In the genomic region with DNA sequence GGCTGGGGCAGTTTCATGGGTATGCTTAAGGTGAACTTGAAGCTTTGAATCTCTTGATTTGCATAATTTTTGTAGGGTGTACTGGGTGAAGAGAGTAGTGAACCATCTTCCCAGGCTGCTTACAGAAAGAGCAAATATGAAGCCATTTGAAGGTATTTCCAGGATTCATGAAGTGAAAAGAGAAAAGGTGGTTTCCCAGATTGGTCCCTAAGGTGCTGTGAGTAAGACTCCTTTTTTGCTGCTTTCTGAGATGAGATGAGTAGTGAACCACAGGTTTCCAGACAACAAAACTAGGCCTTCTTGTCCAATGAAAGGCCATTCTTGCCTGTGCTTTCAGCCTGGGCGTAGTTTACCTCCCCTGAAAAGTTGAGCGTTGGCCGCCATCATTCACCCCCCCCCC, we compare ENCODE assay signal across 26 mouse cellular contexts. TPM values are rescaled to one million over a fixed set of nuclear protein-coding genes. Genes with fewer than 3 reads are reported as not detected.
"Had no signal": no experiment of that assay in that cellular context is flagged by ENCODE, and none has a peak within 500 bp of the region (broad histone marks: within the 10 kb centered on the region; RNA-seq: fewer than 3 reads in every experiment).

No protein-coding gene starts in this region.

- H3K9me3 ChIP-seq: neural tube, embryonic 12.5 days; neural tube, embryonic 13.5 days; neural tube, embryonic 15.5 days; stomach, embryonic 15.5 days had no signal

- H3K9ac ChIP-seq: neural tube, embryonic 12.5 days; neural tube, embryonic 13.5 days; neural tube, embryonic 15.5 days; stomach, embryonic 15.5 days had no signal

- H3K36me3 ChIP-seq: neural tube, embryonic 12.5 days; neural tube, embryonic 13.5 days; neural tube, embryonic 15.5 days; stomach, embryonic 15.5 days had no signal

- H3K27me3 ChIP-seq: stomach, embryonic 15.5 days had no signal

- H3K4me1 ChIP-seq: stomach, embryonic 15.5 days had no signal

- H3K4me3 ChIP-seq: neural tube, embryonic 12.5 days; neural tube, embryonic 13.5 days; neural tube, embryonic 15.5 days; stomach, embryonic 15.5 days had no signal

- H3K4me2 ChIP-seq: neural tube, embryonic 12.5 days; neural tube, embryonic 13.5 days; neural tube, embryonic 15.5 days; stomach, embryonic 15.5 days had no signal

- DNase-seq: retina, postnatal 1 day; right cerebral cortex, adult 18-20 months; right cerebral cortex, postnatal 14 days; right cerebral cortex, postnatal 25 days; right cerebral cortex, postnatal 4 days; spleen, adult 18-20 months; thymus, adult 18-20 months; thymus, adult 2 months; thymus, postnatal 14 days; thymus, postnatal 25 days; thymus, postnatal 36 days; thymus, postnatal 4 days had no signal

- H3K27ac ChIP-seq: neural tube, embryonic 12.5 days; neural tube, embryonic 13.5 days; neural tube, embryonic 15.5 days; stomach, embryonic 15.5 days; stomach, postnatal 0 days had no signal

RNA-seq across cellular contexts. Expression of a gene that starts 2.1 kb away (rescaled TPM):
- total RNA-seq: neutrophil, adult 5-6 weeks had no signal
- polyA plus RNA-seq: neural tube, embryonic 12.5 days; neural tube, embryonic 13.5 days; small intestine, adult 2 months; spleen, adult 2 months; stomach, embryonic 14.5 days; stomach, embryonic 15.5 days; stomach, embryonic 16.5 days; thymus, adult 2 months; thymus, postnatal 0 days; urinary bladder, adult 2 months had no signal

RNA-seq across cellular contexts. Expression of a gene that starts 5.3 kb away (rescaled TPM):
- total RNA-seq: neutrophil, adult 5-6 weeks had no signal
- polyA plus RNA-seq: neural tube, embryonic 12.5 days; neural tube, embryonic 13.5 days; small intestine, adult 2 months; spleen, adult 2 months; stomach, embryonic 14.5 days; stomach, embryonic 15.5 days; stomach, embryonic 16.5 days; thymus, postnatal 0 days; urinary bladder, adult 2 months had no signal

RNA-seq across cellular contexts. Expression of a gene that starts 9.7 kb away (rescaled TPM):
- total RNA-seq: neutrophil, adult 5-6 weeks had no signal
- polyA plus RNA-seq: neural tube, embryonic 12.5 days; neural tube, embryonic 13.5 days; neural tube, embryonic 14.5 days; neural tube, embryonic 15.5 days; small intestine, adult 2 months; spleen, adult 2 months; stomach, embryonic 14.5 days; stomach, embryonic 15.5 days; stomach, embryonic 16.5 days; stomach, postnatal 0 days; testis, adult 2 months; thymus, adult 2 months; thymus, postnatal 0 days; urinary bladder, adult 2 months had no signal

RNA-seq across cellular contexts. Expression of a gene that starts 27.5 kb away (rescaled TPM):
- total RNA-seq: neutrophil, adult 5-6 weeks had no signal
- polyA plus RNA-seq: neural tube, embryonic 12.5 days; neural tube, embryonic 13.5 days; neural tube, embryonic 14.5 days; neural tube, embryonic 15.5 days; small intestine, adult 2 months; spleen, adult 2 months; stomach, embryonic 14.5 days; testis, adult 2 months had no signal

RNA-seq across cellular contexts. Expression of a gene that starts 40.3 kb away (rescaled TPM):
- total RNA-seq: neutrophil, adult 5-6 weeks had no signal
- polyA plus RNA-seq: neural tube, embryonic 12.5 days; neural tube, embryonic 13.5 days; neural tube, embryonic 14.5 days; neural tube, embryonic 15.5 days; small intestine, adult 2 months; spleen, adult 2 months; stomach, embryonic 14.5 days; stomach, embryonic 15.5 days; stomach, embryonic 16.5 days; stomach, postnatal 0 days; testis, adult 2 months; thymus, adult 2 months; thymus, postnatal 0 days; urinary bladder, adult 2 months had no signal
